Mouse (Mus musculus): Measurements from ENCODE around the gene Grpel1. TPM values are rescaled to one million over a fixed set of nuclear protein-coding genes. Genes with fewer than 3 reads are reported as not detected.

The Grpel1 gene
- polyA plus RNA-seq, 1 experiment from 2014 or later = 60.8 TPM

DNA sequence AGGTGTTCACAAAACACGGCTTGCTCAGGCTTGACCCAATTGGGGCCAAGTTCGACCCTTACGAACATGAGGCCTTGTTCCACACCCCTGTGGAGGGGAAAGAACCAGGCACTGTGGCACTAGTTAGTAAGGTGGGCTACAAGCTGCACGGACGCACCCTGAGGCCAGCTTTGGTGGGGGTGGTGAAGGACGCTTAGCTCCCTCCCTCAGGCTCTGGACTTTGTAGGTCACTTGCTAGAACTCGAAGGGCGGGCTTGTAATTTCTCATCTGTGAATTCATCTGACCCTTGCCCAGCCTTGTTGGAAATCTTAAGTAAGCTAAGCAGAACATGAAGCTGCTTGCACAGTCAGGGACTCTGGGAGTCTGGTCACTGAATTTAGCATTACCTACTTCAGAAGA, 6.4 kb downstream of the Grpel1 start:
- no peak for DNase-seq (ENCODE audit: low spot score)
- no peak overlapping the region for H3K27ac ChIP-seq
- 95% methylated on average over 8 of the region's 8 CpGs for WGBS
- no peaks in the 10 kb centered on the region for H3K9me3 ChIP-seq (replicated peaks)
- peaks cover 6% of the 10 kb centered on the region for H3K4me1 ChIP-seq
- no peaks in the 10 kb centered on the region for H3K27me3 ChIP-seq (ENCODE audit: low read depth, poor library complexity, severe bottlenecking)
- H3K36me3 ChIP-seq = peaks cover 80% of the 10 kb centered on the region
- no peak overlapping the region for H3K4me3 ChIP-seq

GRCm38 (mm10) chr5:36472876-36473655, 8.3 kb downstream of the Grpel1 start:
- no peaks in the 10 kb centered on the region for H3K9me3 ChIP-seq (replicated peaks)
- H3K36me3 ChIP-seq = peaks cover 83% of the 10 kb centered on the region
- H3K4me3 ChIP-seq = no peak overlapping the region
- H3K4me1 ChIP-seq = no peaks in the 10 kb centered on the region
- no peak overlapping the region for H3K27ac ChIP-seq
- DNase-seq (ENCODE audit: low spot score) = no peak
- no peaks in the 10 kb centered on the region for H3K27me3 ChIP-seq (ENCODE audit: low read depth, poor library complexity, severe bottlenecking)
- WGBS = 92% methylated on average over 4 of the region's 4 CpGs

DNA sequence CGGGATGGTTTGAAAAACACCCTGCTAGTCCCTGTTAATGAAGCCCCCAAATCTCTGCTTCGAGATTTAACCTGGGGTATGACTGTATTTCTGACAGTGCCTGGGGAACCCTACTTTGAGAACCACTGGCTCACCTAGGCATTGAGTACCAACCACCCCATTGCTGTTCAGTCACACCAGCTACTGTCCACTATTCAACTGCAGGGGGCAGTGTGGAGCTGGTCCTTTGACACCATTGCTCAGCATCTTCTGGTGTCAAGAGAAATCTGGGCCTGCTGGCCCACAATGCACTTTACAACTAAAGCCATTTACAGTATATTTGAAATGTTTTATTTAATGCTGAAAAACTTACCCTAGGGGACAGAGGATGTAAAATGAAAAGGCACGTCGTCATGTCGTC, 9.5 kb downstream of the Grpel1 start:
- Histone ChIP-seq H3K4me3 (no peak overlapping the region), H3K27ac (no peak overlapping the region), H3K36me3 (peaks cover 71% of the 10 kb centered on the region), H3K27me3 (ENCODE audit: low read depth, poor library complexity, severe bottlenecking) (no peaks in the 10 kb centered on the region), H3K4me1 (no peaks in the 10 kb centered on the region), H3K9me3 (replicated peaks) (no peaks in the 10 kb centered on the region)
- whole genome bisulfite sequencing = 83% methylated on average over 5 of the region's 5 CpGs
- peak; percentile 62 for DNase-seq (ENCODE audit: low spot score)

DNA sequence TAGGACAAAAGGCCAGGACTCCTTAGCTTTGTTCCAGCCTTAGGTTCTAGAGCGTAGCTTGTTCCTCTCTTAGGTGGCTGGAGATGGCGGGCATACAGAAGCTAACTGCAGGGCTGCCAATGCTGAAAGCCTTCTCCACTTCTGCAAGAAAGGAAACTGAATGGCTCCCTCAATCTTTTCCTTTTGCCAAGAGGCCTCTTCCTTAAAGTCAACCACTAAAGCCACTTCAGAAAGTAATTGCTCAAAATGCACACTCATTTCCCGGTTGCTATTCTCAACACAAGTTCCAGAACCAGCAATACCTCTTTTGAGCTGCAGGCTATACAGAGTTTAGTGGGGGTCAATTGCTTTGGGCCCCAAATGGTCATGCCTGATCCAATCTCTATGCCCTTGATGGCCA, 12.7 kb downstream of the Grpel1 start:
- Histone ChIP-seq H3K4me3 (no peak overlapping the region), H3K27ac (no peak overlapping the region), H3K9me3 (replicated peaks) (no peaks in the 10 kb centered on the region), H3K27me3 (ENCODE audit: low read depth, poor library complexity, severe bottlenecking) (no peaks in the 10 kb centered on the region), H3K4me1 (peaks cover 9% of the 10 kb centered on the region), H3K36me3 (peaks cover 43% of the 10 kb centered on the region)
- WGBS = 92% methylated on average over 3 of the region's 3 CpGs
- DNase-seq (ENCODE audit: low spot score) = no peak

DNA sequence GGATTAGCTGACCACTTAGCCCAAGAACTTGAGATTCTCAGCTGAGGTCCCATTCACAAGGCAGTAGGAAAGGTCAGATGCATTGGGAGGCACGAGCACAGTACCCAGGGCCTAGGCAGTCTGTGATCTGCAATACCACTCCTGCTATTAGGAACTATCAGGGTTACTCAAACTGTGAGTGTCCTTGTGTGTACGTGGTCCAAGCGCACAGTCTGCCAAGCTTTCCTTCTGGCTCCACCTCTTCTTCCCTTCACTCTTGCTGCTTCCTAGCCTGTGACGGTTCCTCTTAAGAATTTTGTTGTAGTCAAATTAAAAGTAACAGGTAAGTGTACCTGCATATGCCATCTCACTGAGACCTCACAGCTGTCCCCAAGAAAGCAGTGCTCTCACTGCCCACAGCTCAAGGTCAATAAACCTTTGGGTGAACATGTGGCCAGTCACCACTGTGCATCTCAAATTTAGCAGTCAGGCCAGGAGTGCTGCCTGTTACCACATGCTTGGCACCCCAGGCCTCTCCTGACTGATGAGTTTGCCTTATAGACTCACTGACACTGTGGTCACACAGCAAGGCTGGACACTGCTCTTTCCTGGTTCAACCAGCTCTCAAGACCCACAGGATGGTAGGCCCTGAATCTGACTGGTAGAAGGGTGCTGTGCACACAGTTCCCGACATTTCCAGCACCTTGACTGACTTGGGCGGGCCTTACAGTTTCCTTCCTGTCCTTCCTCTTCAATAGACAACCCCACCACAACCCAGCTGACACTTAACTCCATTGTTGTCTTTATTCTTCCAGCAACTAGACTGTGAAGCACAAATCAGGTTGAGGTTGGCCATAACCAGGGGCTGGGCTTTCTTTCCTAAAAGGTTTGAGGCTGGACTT, 14.0 kb downstream of the Grpel1 start:
- 90% methylated on average over 6 of the region's 6 CpGs for WGBS
- DNase-seq (ENCODE audit: low spot score) = no peak

DNA sequence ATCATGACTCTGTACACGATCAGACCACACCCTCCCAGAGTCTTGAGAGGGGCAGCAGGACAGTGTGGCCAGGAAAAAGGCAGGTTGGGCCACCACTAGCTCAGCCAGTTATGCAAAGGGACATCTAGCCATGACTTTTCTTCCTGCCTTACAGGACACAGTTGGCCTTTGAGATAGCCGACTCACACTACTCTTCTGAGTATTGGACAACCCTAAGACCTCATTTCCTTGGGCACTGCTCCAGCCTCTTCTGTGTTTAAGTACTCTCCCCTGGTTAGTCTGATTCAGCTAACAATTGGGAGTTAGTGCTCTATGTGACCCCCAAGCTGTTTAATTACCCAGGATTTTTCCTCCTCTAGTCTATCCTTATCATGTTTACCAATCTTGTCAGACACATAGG, 14.9 kb downstream of the Grpel1 start:
- no peak for DNase-seq (ENCODE audit: low spot score)
- Histone ChIP-seq H3K9me3 (replicated peaks) (no peaks in the 10 kb centered on the region), H3K36me3 (peaks cover 23% of the 10 kb centered on the region), H3K27me3 (ENCODE audit: low read depth, poor library complexity, severe bottlenecking) (peaks cover 2% of the 10 kb centered on the region; the same call in 1 of the 2 replicates), H3K4me1 (peaks cover 24% of the 10 kb centered on the region), H3K4me3 (no peak overlapping the region), H3K27ac (no peak overlapping the region)
- WGBS = 83% methylated on average over 2 of the region's 2 CpGs

More for the DNA sequence above, 14.0 kb downstream of the Grpel1 start:
- Histone ChIP-seq H3K4me1 (peaks cover 21% of the 10 kb centered on the region), H3K27ac (no peak overlapping the region), H3K27me3 (ENCODE audit: low read depth, poor library complexity, severe bottlenecking) (no peaks in the 10 kb centered on the region), H3K4me3 (no peak overlapping the region), H3K36me3 (peaks cover 30% of the 10 kb centered on the region), H3K9me3 (replicated peaks) (no peaks in the 10 kb centered on the region)

DNA sequence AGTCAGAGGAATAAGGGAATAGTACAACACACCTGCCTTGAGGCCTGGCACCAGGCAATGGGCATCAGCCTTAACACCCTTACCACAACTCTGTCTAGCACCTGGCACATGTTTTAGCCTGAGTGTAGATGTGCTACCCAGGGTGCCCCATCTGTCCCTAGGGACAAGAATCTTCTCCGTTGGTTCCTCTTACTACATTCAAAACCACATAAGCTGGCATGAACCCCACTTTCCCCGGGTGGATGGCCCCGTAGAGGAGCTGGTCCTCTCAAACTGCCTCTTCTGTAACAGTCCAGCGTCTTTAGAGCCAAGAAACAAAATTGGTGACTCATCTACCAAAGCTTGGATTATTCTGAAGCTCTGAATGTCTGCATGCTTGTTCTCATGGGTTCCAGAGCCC, 15.6 kb downstream of the Grpel1 start:
- no peak for DNase-seq (ENCODE audit: low spot score)
- no peak overlapping the region for H3K4me3 ChIP-seq
- peaks cover 30% of the 10 kb centered on the region for H3K4me1 ChIP-seq
- no peak overlapping the region for H3K27ac ChIP-seq
- peaks cover 18% of the 10 kb centered on the region for H3K36me3 ChIP-seq
- peaks cover 8% of the 10 kb centered on the region for H3K27me3 ChIP-seq (ENCODE audit: low read depth, poor library complexity, severe bottlenecking)
- WGBS = 96% methylated on average over 4 of the region's 4 CpGs
- no peaks in the 10 kb centered on the region for H3K9me3 ChIP-seq (replicated peaks)

GRCm38 (mm10) chr5:36481114-36481513, 16.3 kb downstream of the Grpel1 start:
- DNase-seq (ENCODE audit: low spot score) = no peak
- Histone ChIP-seq H3K4me3 (no peak overlapping the region), H3K9me3 (replicated peaks) (no peaks in the 10 kb centered on the region), H3K27ac (no peak overlapping the region), H3K4me1 (peaks cover 33% of the 10 kb centered on the region), H3K27me3 (ENCODE audit: low read depth, poor library complexity, severe bottlenecking) (peaks cover 16% of the 10 kb centered on the region), H3K36me3 (peaks cover 11% of the 10 kb centered on the region)
- 74% methylated on average over 1 of the region's 1 CpGs for WGBS

DNA sequence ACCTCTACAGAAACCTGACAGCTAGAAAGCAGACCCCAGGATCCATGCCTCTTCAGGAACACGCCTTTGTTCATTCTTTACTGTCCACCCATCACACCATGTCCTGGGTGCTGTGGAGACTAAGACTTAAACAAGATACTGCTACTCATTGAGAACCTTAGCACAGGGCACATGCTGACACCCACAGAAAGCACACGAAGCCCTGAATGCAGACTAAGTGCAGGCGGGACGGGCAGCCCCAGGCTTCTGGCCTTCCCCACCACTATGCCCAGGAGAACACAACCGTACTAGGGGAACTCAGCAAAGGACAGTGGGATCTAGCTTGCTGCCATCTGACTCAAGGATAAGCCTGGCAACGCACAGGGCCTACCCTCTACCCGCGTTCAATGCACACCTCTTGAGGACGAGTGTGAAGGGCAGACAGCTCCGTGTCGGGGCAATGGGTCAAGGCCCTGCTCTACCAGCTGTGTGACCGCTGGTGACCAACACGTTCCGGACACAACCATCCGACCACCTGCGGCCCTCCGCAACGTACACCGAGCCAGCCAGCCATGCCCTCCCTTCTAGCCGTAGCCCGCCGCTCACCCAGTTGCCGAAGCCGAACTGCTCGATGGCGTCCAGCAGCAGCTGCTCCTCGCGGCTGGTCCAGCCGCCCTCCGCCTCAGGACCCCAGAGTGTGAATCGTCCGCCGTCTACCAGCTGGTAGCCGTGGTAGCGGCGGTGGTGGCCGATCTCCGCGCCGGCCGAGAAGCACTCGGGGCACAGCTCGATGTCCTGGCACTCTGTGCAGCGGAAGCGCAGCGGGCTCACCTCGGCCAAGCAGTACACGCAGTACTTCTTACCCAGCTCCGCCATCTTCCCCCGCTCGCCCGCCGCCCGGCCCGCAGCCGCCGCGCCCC, 18.7 kb downstream of the Grpel1 start:
- peak; percentile 76 for DNase-seq (ENCODE audit: low spot score)
- Histone ChIP-seq H3K4me3 (peak overlapping the region; percentile 90), H3K27me3 (ENCODE audit: low read depth, poor library complexity, severe bottlenecking) (peaks cover 26% of the 10 kb centered on the region), H3K27ac (peak overlapping the region; percentile 88), H3K36me3 (peaks cover 4% of the 10 kb centered on the region), H3K9me3 (replicated peaks) (no peaks in the 10 kb centered on the region), H3K4me1 (peaks cover 33% of the 10 kb centered on the region)
- 5% methylated on average over 58 of the region's 58 CpGs for WGBS

DNA sequence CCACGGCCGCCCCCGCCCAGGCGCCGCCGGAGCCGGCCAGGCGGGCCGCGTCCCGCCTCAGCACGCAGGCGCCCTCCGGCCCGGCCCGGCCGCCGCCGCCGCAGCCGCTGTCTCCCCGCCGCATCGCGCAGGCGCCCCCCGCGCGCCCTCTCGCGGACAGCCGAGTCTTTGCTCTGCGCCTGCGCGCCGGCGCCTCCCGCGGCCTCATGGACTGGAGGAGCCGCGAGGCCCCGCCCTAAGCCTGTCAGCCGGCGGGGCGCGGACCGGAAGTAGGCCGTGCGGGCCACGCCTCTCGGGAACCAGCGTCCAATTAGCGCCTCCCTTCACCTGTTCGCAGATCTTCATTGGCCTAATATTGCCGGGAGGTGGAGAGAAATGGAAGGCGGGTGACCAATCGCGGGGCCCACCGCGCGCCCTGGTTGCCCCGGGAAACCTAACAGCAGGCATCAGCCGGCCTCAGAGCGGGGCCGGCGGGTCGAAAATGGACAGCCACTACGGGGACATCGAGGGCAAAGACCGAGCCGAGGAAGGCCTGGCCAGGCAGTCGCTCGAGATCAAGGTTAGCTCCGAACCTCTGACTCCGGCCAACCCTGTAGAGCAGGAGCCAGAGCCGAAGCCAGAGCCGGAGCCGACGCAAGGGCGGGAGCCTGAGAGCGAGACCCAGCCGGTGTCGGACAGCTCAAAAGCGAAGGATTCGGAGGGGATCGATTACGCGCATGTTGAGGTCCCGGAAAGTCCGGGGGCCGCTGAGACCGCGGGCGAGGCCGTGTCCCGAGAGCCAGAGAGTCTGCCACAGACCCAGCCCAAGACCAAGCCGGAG, 19.6 kb downstream of the Grpel1 start, which contains the start of the genes Tada2b and Ccdc96:
Gene Tada2b (minus strand): TSS at position 115 of the 820 bp plus-strand sequence.
Gene Ccdc96 (plus strand): TSS at position 418 of the 820 bp plus-strand sequence.
- H3K4me1 ChIP-seq = peaks cover 33% of the 10 kb centered on the region
- peak; percentile 97 for DNase-seq (ENCODE audit: low spot score)
- H3K27ac ChIP-seq = peak within 1 kb of the TSS; percentile 88
- peaks cover 26% of the 10 kb centered on the region for H3K27me3 ChIP-seq (ENCODE audit: low read depth, poor library complexity, severe bottlenecking)
- peaks cover 4% of the 10 kb centered on the region for H3K36me3 ChIP-seq
- H3K9me3 ChIP-seq (replicated peaks) = no peaks in the 10 kb centered on the region
- WGBS = 7% methylated on average over 97 of the region's 97 CpGs
- H3K4me3 ChIP-seq = peak within 1 kb of the TSS; percentile 90

GRCm38 (mm10) chr5:36485306-36485705, 20.5 kb downstream of the Grpel1 start:
- WGBS = 37% methylated on average over 19 of the region's 19 CpGs
- DNase-seq (ENCODE audit: low spot score) = peak; percentile 38

More at GRCm38 (mm10) chr5:36485306-36485705, 20.5 kb downstream of the Grpel1 start:
- H3K36me3 ChIP-seq = peaks cover 4% of the 10 kb centered on the region
- H3K4me1 ChIP-seq = peaks cover 33% of the 10 kb centered on the region
- no peaks in the 10 kb centered on the region for H3K9me3 ChIP-seq (replicated peaks)
- peak overlapping the region; percentile 90 for H3K4me3 ChIP-seq
- no peak overlapping the region for H3K27ac ChIP-seq
- H3K27me3 ChIP-seq (ENCODE audit: low read depth, poor library complexity, severe bottlenecking) = peaks cover 26% of the 10 kb centered on the region
